Mouse (Mus musculus): ENCODE measurements around the gene Arl3. TPM values are rescaled to one million over a fixed set of nuclear protein-coding genes. Genes with fewer than 3 reads are reported as not detected.

The Arl3 gene
- polyA plus RNA-seq, 1 experiment from 2014 or later, result 246 TPM

DNA sequence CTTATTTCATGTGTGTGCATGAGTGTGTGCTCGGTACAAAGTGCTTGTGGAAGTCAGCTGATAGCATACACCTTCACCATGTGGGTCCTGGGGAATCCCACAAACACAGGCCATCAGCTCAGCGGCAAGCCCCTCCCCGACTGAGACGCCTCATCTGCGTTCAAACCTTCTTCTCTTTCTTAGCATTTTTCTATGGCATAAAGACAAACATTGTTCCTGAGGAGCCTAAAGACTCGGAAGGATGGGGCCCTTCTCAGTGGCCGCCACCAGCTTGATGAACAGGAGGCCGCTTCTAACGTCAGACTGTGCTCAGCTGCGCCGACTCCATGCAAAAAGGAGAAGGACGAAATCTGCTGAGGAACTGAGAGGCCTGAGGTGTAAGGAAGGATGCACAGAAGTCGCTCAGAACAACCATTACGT, 8.9 kb downstream of the Arl3 start:
- WGBS, result 71% methylated on average over 14 of the region's 14 CpGs
- no peak overlapping the region for H3K4me3 ChIP-seq (replicated peaks; ENCODE audit: low read length)
- no peaks in the 10 kb centered on the region for H3K9me3 ChIP-seq (ENCODE audit: control insufficient read depth, low read length)
- H3K27ac ChIP-seq (ENCODE audit: low read length), result no peak overlapping the region
- no peaks in the 10 kb centered on the region for H3K36me3 ChIP-seq (ENCODE audit: control insufficient read depth, insufficient read depth)
- H3K9ac ChIP-seq (replicated peaks; ENCODE audit: low read depth, low read length), result no peak overlapping the region
- no peak for ATAC-seq
- H3K4me2 ChIP-seq (ENCODE audit: low read length), result no peak overlapping the region
- peaks cover 4% of the 10 kb centered on the region for H3K4me1 ChIP-seq (replicated peaks; ENCODE audit: control insufficient read depth, insufficient read depth, low read length)
- no peaks in the 10 kb centered on the region for H3K27me3 ChIP-seq (replicated peaks; ENCODE audit: control insufficient read depth, insufficient read depth, low read length)

DNA sequence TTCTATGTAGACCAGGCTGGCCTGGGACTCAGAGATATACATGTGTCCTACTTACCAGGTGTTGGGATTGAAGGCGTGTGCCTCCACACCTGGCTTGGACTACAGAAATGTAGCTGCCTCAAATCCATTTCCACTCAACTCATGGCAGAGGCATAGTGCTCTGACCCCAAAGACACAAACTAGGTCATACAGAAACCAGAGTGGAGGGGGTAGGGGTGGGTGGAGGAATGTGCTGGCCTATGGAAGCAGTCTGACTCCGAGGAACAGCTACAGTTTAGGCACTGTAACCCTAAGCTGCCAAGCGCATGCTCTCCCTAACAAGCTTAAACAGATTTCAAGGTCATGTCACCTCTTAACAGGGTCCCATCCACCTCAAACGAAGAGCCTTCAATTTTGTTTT, 9.4 kb downstream of the Arl3 start:
- WGBS, result 85% methylated on average over 4 of the region's 4 CpGs
- Histone ChIP-seq H3K9me3 (ENCODE audit: control insufficient read depth, low read length) (no peaks in the 10 kb centered on the region), H3K27ac (ENCODE audit: low read length) (no peak overlapping the region), H3K9ac (replicated peaks; ENCODE audit: low read depth, low read length) (no peak overlapping the region), H3K4me3 (replicated peaks; ENCODE audit: low read length) (no peak overlapping the region), H3K36me3 (ENCODE audit: control insufficient read depth, insufficient read depth) (no peaks in the 10 kb centered on the region), H3K4me1 (replicated peaks; ENCODE audit: control insufficient read depth, insufficient read depth, low read length) (peaks cover 4% of the 10 kb centered on the region), H3K27me3 (replicated peaks; ENCODE audit: control insufficient read depth, insufficient read depth, low read length) (no peaks in the 10 kb centered on the region), H3K4me2 (ENCODE audit: low read length) (no peak overlapping the region)
- no peak for ATAC-seq

DNA sequence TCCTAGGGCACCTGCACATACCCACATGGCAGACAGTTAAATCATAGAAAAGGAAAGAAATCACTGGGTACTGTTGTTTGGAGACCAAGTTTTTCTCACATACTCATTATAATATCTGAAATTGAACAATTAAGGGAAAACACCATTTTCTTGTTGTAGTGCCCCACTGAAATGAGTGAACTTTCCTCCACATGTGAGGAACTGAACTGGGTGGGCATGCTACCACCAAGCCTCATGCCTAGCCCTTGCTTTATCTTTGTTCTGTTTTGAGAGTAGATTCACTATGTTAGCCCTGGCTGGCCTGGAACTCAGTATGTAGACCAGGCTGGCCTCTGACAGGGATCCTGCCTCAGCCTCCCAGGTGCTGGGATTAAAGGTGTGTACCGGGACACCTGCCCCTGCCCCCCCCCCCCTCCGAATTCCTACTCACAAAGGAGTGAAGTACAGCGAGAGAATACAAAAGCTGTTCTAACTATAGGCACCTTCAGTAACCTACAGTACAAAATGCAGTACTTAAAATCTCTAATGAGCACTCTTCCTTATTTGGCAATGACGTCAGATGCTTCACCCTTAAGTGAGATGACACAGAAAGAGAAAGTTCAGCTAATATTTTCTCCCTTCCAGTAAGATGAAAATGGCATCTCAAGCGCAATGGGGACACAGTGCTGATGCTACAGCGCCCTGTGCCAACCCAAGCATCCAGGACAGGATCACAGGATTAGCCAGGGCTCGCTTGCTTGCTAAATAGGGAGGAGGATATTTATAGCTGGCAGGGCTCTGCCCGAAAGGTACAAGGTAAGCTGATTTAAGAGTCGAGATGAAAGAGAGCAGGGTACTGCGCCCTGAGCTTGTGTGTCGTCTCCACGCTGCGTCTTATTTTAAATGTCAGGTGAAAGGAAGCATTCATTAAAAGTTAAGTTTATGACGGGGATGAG, 10.2 kb downstream of the Arl3 start:
- WGBS, result 87% methylated on average over 14 of the region's 14 CpGs
- Histone ChIP-seq H3K9me3 (ENCODE audit: control insufficient read depth, low read length) (no peaks in the 10 kb centered on the region), H3K27ac (ENCODE audit: low read length) (no peak overlapping the region)

DNA sequence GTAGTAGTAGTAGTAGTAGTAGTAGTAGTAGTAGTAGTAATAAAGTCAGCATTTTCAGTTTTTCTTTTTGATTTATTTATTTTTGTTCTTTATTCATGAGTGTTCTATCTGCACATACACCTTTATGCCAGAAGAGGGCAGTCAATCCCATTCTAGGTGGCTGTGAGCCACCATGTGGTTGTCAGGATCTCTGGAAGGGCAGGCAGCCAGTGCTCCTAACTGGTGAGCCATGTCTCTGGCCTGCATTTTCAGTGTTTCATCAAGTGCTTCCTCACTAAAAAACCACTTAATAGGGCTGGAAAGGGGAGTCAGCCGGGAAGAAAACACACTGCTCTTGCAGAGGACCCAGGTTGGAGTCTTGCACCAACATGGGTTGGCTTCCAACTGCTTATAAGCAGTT, 10.9 kb downstream of the Arl3 start:
- no peaks in the 10 kb centered on the region for H3K27me3 ChIP-seq (replicated peaks; ENCODE audit: control insufficient read depth, insufficient read depth, low read length)
- 22% methylated on average over 1 of the region's 1 CpGs for WGBS
- peak overlapping the region; percentile 30; the same call in 1 of the 2 replicates for H3K27ac ChIP-seq (ENCODE audit: low read length)
- peak; percentile 59; the same call in 1 of the 2 replicates for ATAC-seq
- no peaks in the 10 kb centered on the region for H3K9me3 ChIP-seq (ENCODE audit: control insufficient read depth, low read length)
- H3K4me2 ChIP-seq (ENCODE audit: low read length), result no peak overlapping the region
- H3K36me3 ChIP-seq (ENCODE audit: control insufficient read depth, insufficient read depth), result no peaks in the 10 kb centered on the region
- H3K9ac ChIP-seq (replicated peaks; ENCODE audit: low read depth, low read length), result no peak overlapping the region
- peaks cover 4% of the 10 kb centered on the region for H3K4me1 ChIP-seq (replicated peaks; ENCODE audit: control insufficient read depth, insufficient read depth, low read length)
- H3K4me3 ChIP-seq (replicated peaks; ENCODE audit: low read length), result no peak overlapping the region

More for the DNA sequence above, 10.2 kb downstream of the Arl3 start:
- no peaks in the 10 kb centered on the region for H3K27me3 ChIP-seq (replicated peaks; ENCODE audit: control insufficient read depth, insufficient read depth, low read length)
- no peak overlapping the region for H3K4me2 ChIP-seq (ENCODE audit: low read length)
- peaks cover 4% of the 10 kb centered on the region for H3K4me1 ChIP-seq (replicated peaks; ENCODE audit: control insufficient read depth, insufficient read depth, low read length)
- H3K9ac ChIP-seq (replicated peaks; ENCODE audit: low read depth, low read length), result no peak overlapping the region
- H3K4me3 ChIP-seq (replicated peaks; ENCODE audit: low read length), result no peak overlapping the region
- no peak for ATAC-seq
- H3K36me3 ChIP-seq (ENCODE audit: control insufficient read depth, insufficient read depth), result no peaks in the 10 kb centered on the region

DNA sequence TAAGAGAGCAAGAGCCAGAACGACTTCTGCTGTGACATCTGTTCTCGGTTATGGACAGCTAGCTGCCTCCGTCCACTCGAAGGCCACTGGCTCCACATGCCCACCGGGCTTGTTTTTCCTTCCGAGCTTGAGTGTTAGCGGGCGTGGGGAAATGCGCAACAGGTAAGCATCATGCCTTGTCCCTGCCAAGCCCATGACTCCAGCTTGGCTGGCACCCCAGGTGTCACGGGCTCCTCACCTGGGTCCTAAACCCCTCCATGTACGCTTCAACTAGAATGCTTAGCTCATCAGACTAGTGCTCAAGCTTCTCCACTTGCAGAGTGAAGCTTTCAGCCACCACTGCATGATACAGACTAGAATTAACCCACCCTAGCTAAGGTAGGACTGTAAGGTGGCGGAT, 14.4 kb downstream of the Arl3 start:
- Histone ChIP-seq H3K4me1 (replicated peaks; ENCODE audit: control insufficient read depth, insufficient read depth, low read length) (peaks cover 4% of the 10 kb centered on the region), H3K36me3 (ENCODE audit: control insufficient read depth, insufficient read depth) (peaks cover 5% of the 10 kb centered on the region; the same call in 1 of the 2 replicates), H3K27ac (ENCODE audit: low read length) (no peak overlapping the region), H3K9me3 (ENCODE audit: control insufficient read depth, low read length) (no peaks in the 10 kb centered on the region), H3K4me3 (replicated peaks; ENCODE audit: low read length) (no peak overlapping the region), H3K4me2 (ENCODE audit: low read length) (no peak overlapping the region), H3K27me3 (replicated peaks; ENCODE audit: control insufficient read depth, insufficient read depth, low read length) (no peaks in the 10 kb centered on the region), H3K9ac (replicated peaks; ENCODE audit: low read depth, low read length) (no peak overlapping the region)
- WGBS, result 77% methylated on average over 12 of the region's 12 CpGs
- no peak for ATAC-seq

DNA sequence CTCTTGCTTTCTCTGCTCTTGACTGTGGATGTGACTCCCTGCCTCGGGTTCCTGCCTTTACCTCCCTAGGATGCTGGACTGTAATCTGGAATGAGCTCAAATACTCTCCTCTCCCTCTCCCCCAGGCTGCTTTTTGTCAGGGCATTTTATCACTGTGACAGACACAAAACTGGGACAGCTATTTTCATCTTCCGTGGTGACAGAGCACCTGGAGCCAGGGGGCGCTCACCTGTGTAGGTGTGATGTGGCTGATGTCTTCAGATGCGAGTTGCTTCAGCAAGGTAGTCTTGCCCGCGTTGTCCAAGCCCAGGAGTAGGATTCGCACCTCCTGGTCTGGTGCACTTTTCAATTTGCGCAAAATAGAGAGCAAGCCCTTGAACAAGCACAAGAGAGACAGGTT, 15.0 kb downstream of the Arl3 start:
- H3K4me2 ChIP-seq (ENCODE audit: low read length), result no peak overlapping the region
- H3K36me3 ChIP-seq (ENCODE audit: control insufficient read depth, insufficient read depth), result peaks cover 5% of the 10 kb centered on the region; the same call in 1 of the 2 replicates
- H3K27ac ChIP-seq (ENCODE audit: low read length), result no peak overlapping the region
- 84% methylated on average over 8 of the region's 8 CpGs for WGBS
- H3K9me3 ChIP-seq (ENCODE audit: control insufficient read depth, low read length), result no peaks in the 10 kb centered on the region
- H3K4me3 ChIP-seq (replicated peaks; ENCODE audit: low read length), result no peak overlapping the region
- peaks cover 9% of the 10 kb centered on the region for H3K4me1 ChIP-seq (replicated peaks; ENCODE audit: control insufficient read depth, insufficient read depth, low read length)
- ATAC-seq, result no peak
- no peaks in the 10 kb centered on the region for H3K27me3 ChIP-seq (replicated peaks; ENCODE audit: control insufficient read depth, insufficient read depth, low read length)
- H3K9ac ChIP-seq (replicated peaks; ENCODE audit: low read depth, low read length), result no peak overlapping the region

DNA sequence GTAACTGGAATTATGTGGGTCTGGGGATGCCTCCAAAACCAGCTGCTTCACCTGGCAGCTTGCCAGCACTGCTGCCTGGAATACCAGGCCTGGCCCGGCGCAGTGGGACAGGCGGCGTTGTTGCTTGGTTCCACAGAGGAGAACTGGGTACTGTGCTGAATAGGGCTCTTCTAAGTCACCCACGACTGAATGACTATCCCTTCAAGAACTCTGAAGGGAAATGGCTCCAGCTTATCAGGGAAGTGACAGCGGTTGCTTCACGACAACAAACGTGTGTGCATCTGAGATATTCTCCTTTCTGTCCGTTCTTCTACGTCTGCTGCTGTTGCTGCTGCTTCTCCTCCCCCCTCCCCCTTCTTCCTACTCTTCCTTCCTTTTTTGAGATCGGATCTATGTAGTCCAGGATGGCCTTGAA, 19.4 kb downstream of the Arl3 start:
- ATAC-seq, result peak; percentile 93
- peak overlapping the region; percentile 33; the same call in 1 of the 2 replicates for H3K27ac ChIP-seq (ENCODE audit: low read length)

DNA sequence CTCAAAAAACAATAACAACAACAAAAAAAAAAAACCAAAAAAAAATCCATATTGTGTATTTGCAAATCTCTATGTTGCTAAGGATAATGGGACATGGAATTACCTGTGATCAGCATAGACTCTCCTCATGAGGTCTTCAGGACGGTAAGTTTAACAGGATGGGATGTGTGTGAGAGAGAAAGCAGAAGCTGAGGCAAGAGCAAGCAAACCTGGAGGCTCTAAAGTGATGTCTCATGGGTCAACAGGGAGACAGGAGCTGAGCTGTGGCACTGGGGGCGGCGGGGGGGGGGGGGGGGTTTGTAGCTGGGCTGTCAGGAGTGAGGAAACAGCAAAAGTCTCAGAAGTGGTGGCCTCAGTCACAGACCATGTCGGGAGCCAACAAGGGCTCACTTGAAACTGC, 20.5 kb downstream of the Arl3 start:
- no peak overlapping the region for H3K27ac ChIP-seq (ENCODE audit: low read length)
- H3K4me2 ChIP-seq (ENCODE audit: low read length), result no peak overlapping the region
- no peak overlapping the region for H3K9ac ChIP-seq (replicated peaks; ENCODE audit: low read depth, low read length)
- no peaks in the 10 kb centered on the region for H3K9me3 ChIP-seq (ENCODE audit: control insufficient read depth, low read length)
- H3K4me1 ChIP-seq (replicated peaks; ENCODE audit: control insufficient read depth, insufficient read depth, low read length), result peaks cover 10% of the 10 kb centered on the region
- H3K36me3 ChIP-seq (ENCODE audit: control insufficient read depth, insufficient read depth), result peaks cover 21% of the 10 kb centered on the region
- no peak overlapping the region for H3K4me3 ChIP-seq (replicated peaks; ENCODE audit: low read length)
- no peak for ATAC-seq
- H3K27me3 ChIP-seq (replicated peaks; ENCODE audit: control insufficient read depth, insufficient read depth, low read length), result no peaks in the 10 kb centered on the region
- 98% methylated on average over 2 of the region's 4 CpGs for WGBS

More for the DNA sequence above, 19.4 kb downstream of the Arl3 start:
- H3K9me3 ChIP-seq (ENCODE audit: control insufficient read depth, low read length), result no peaks in the 10 kb centered on the region
- no peak overlapping the region for H3K4me3 ChIP-seq (replicated peaks; ENCODE audit: low read length)
- H3K36me3 ChIP-seq (ENCODE audit: control insufficient read depth, insufficient read depth), result peaks cover 21% of the 10 kb centered on the region
- no peak overlapping the region for H3K9ac ChIP-seq (replicated peaks; ENCODE audit: low read depth, low read length)
- 52% methylated on average over 11 of the region's 11 CpGs for WGBS
- no peak overlapping the region for H3K4me2 ChIP-seq (ENCODE audit: low read length)
- H3K4me1 ChIP-seq (replicated peaks; ENCODE audit: control insufficient read depth, insufficient read depth, low read length), result peaks cover 6% of the 10 kb centered on the region; the same call in 1 of the 2 replicates
- H3K27me3 ChIP-seq (replicated peaks; ENCODE audit: control insufficient read depth, insufficient read depth, low read length), result no peaks in the 10 kb centered on the region

DNA sequence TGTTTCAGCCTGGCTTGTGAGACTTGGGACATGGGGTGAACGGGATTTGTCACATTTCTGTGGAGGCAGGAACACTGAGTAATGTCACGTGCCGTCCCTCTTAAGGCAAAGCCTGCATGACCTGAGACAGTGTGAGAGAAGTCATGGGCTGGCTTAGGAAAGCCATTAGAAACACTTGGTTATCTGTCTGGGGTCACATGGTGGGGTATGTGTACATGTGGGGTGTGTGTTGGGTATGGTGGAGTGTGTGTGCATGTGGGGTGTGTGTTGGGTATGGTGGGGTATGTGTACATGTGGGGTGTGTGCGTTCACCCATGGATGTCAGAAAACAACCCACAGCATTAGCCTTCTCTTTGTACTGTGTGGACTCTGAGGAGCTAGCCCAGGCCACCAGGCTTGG, 22.6 kb downstream of the Arl3 start:
- Histone ChIP-seq H3K9me3 (ENCODE audit: control insufficient read depth, low read length) (no peaks in the 10 kb centered on the region), H3K4me3 (replicated peaks; ENCODE audit: low read length) (no peak overlapping the region), H3K4me2 (ENCODE audit: low read length) (no peak overlapping the region), H3K36me3 (ENCODE audit: control insufficient read depth, insufficient read depth) (peaks cover 16% of the 10 kb centered on the region), H3K9ac (replicated peaks; ENCODE audit: low read depth, low read length) (no peak overlapping the region), H3K4me1 (replicated peaks; ENCODE audit: control insufficient read depth, insufficient read depth, low read length) (peaks cover 12% of the 10 kb centered on the region), H3K27ac (ENCODE audit: low read length) (no peak overlapping the region), H3K27me3 (replicated peaks; ENCODE audit: control insufficient read depth, insufficient read depth, low read length) (no peaks in the 10 kb centered on the region)
- 96% methylated on average over 4 of the region's 4 CpGs for WGBS
- ATAC-seq, result no peak

Data from forebrain, embryonic 16.5 days (tissue).